Mouse (Mus musculus) layer of hippocampus, postnatal 25 days (tissue): ENCODE measurements around the gene Cux2. TPM values are rescaled to one million over a fixed set of nuclear protein-coding genes. Genes with fewer than 3 reads are reported as not detected.

Source experiments
- DNase-seq, 2 experiments: peaks; one replicate each; pipeline ENCODE4 v3.0.0; 2022; ENCODE audit warnings: mixed read lengths in 2 of 2, low spot score in 1 of 2; ENCODE audit errors: extremely low spot score in 1 of 2
- microRNA-seq, 2 experiments: library from miRNA; unstranded; fragments of <30 nt; microRNA quantifications; one replicate each; pipeline ENCODE4 v1.2.0; 2021
- total RNA-seq, 2 experiments: library from RNA; stranded (reverse); gene quantifications; 2 replicates each; pipeline ENCODE4 v1.2.3; 2021

Cux2 gene
- total RNA-seq, 2 experiments from 2014 or later: 32.9 to 36.7 TPM

- no peak for DNase-seq
Observed at GRCm38 (mm10) chr5:121809667-121810224, 240.2 kb downstream of the Cux2 start.

GRCm38 (mm10) chr5:121808202-121808601, 241.7 kb downstream of the Cux2 start:
- no peak for DNase-seq

GRCm38 (mm10) chr5:121807186-121807585, 242.7 kb downstream of the Cux2 start:
- DNase-seq: no peak

Small RNA genes lying within 50 kb of the gene (microRNA-seq; reads per million reads assigned to microRNA genes)
- 4.2 to 6.6 reads per million in 2 experiments for gene Mir7031

Other genes with a start within 250 kb of the Cux2 start
- 10 to 100 TPM; 22.0 TPM for gene Sh2b3, start 212.5 kb downstream of the Cux2 start, total RNA-seq
- 10 to 100 TPM in 1 of 2 experiments, 1 to 10 TPM in 1; 7.8 to 10.2 TPM for gene Pheta1, start 201.1 kb downstream of the Cux2 start, total RNA-seq
- gene Myl2, start 50.8 kb upstream of the Cux2 start, total RNA-seq: under 1 TPM in 1 of 2 experiments, not detected in 1; 0.91 TPM
- gene Ccdc63, start 90.7 kb upstream of the Cux2 start, total RNA-seq: under 1 TPM; 0.74 to 0.94 TPM
- gene Ppp1cc, start 108.2 kb upstream of the Cux2 start, total RNA-seq: 100 to 1,000 TPM; 208 to 211 TPM
- gene Hvcn1, start 156.7 kb upstream of the Cux2 start, total RNA-seq: 1 to 10 TPM; 3.2 to 3.6 TPM
- gene Tctn1, start 214.4 kb upstream of the Cux2 start, total RNA-seq: 10 to 100 TPM; 11.8 to 12.3 TPM
- 10 to 100 TPM; 36.5 to 42.5 TPM for gene Pptc7, start 234.3 kb upstream of the Cux2 start, total RNA-seq